Mouse (Mus musculus): Measurements from ENCODE around the gene Map1lc3b. TPM values are rescaled to one million over a fixed set of nuclear protein-coding genes. Genes with fewer than 3 reads are reported as not detected.
A peak's percentile ranks its signal among the peaks of the same experiment; 100 is the strongest.

The Map1lc3b gene
- polyA plus RNA-seq, 1 experiment from 2014 or later: 262 TPM

DNA sequence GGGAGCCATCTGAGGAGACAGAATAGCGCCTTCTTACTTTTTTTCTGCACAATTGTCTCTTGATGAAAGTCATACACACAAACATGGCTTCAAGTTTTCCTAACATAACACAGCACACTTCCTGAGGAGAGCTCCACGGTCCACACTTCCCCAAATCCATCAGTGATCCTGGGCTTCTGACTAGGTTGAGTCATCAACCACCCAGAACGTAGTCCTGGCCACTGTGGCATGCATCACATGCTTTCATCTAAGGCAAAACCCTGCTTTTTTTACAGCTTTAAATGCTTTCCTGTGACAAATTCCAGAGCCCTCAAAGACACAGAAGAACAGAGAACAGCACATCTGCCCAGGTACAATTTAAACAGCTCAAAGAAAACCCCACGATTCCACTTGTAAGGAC lies 38.5 kb downstream of the Map1lc3b start:
- Histone ChIP-seq H3K9me3 (ENCODE audit: control insufficient read depth, low read length) (no peaks in the 10 kb centered on the region), H3K4me1 (replicated peaks; ENCODE audit: control insufficient read depth, insufficient read depth) (peaks cover 3% of the 10 kb centered on the region), H3K4me2 (replicated peaks; ENCODE audit: low read depth) (no peak overlapping the region), H3K27ac (replicated peaks) (no peak overlapping the region), H3K9ac (ENCODE audit: low read length) (no peak overlapping the region), H3K4me3 (ENCODE audit: low read depth, low read length) (no peak overlapping the region), H3K27me3 (ENCODE audit: control insufficient read depth, insufficient read depth, low read length) (no peaks in the 10 kb centered on the region), H3K36me3 (ENCODE audit: control insufficient read depth, insufficient read depth, low read length) (peaks cover 11% of the 10 kb centered on the region; the same call in 1 of the 2 replicates)
- DNase-seq (ENCODE audit: low spot score) (no peak), ATAC-seq (ENCODE audit: low FRiP score, low TSS enrichment) (no peak)
- TF ChIP-seq EP300 (optimal IDR thresholded peaks at IDR 0.05) (no peak), CTCF (IDR thresholded peaks at IDR 0.05; ENCODE audit: low read depth) (no peak)
- WGBS: 80% methylated on average over 4 of the region's 4 CpGs

DNA sequence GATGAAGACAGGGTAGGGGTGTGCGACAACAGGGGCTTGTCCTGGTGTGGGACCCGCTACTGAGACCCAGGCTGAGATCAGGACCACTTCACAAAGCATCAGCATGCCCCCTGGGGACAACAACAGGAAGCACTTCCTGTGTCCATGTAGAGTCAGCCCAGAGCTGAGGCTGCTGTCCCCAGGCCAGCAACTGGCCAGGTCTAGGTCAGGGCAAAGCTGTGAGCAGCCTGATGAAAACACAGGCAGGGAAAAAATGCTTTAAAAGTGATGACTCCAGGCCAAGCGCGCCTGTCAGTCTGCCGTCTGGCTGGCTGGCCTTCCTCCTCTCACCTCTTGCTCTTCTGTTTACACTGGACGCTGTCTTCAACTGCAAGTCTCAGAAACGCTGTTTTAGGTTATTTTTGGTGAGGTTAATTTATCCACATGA lies 41.5 kb downstream of the Map1lc3b start:
- H3K4me3 ChIP-seq (ENCODE audit: low read depth, low read length): no peak overlapping the region
- H3K4me2 ChIP-seq (replicated peaks; ENCODE audit: low read depth): no peak overlapping the region
- no peak overlapping the region; the same call in 1 of the 2 replicates for H3K9ac ChIP-seq (ENCODE audit: low read length)
- no peaks in the 10 kb centered on the region for H3K27me3 ChIP-seq (ENCODE audit: control insufficient read depth, insufficient read depth, low read length)
- H3K4me1 ChIP-seq (replicated peaks; ENCODE audit: control insufficient read depth, insufficient read depth): peaks cover 7% of the 10 kb centered on the region
- peak; percentile 32; the same call in 1 of the 2 replicates for ATAC-seq (ENCODE audit: low FRiP score, low TSS enrichment)
- TF ChIP-seq EP300 (optimal IDR thresholded peaks at IDR 0.05) (no peak), CTCF (IDR thresholded peaks at IDR 0.05; ENCODE audit: low read depth) (peak; percentile 25)
- WGBS: 36% methylated on average over 7 of the region's 7 CpGs
- DNase-seq (ENCODE audit: low spot score): no peak
- H3K9me3 ChIP-seq (ENCODE audit: control insufficient read depth, low read length): no peaks in the 10 kb centered on the region
- no peak overlapping the region for H3K27ac ChIP-seq (replicated peaks)
- peaks cover 11% of the 10 kb centered on the region; the same call in 1 of the 2 replicates for H3K36me3 ChIP-seq (ENCODE audit: control insufficient read depth, insufficient read depth, low read length)

DNA sequence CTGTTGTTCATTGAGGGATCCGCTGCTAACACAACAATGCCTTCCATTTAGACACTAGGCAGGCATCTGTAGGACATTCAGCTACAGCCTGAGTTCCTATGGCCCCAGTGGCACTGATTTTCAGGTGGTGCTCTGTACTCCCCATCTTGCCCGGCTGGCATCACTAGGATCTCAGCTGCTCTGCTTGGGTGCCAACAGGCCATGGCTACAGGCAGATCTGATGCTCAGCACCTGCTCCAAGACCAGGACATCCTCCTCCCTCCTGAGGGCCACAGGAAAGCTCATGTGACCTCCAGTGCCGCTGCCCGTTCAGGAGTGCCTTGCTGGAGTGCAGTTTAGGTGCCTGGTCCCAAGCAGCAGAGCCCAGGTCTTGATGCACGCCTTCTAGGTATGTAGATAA lies 42.2 kb downstream of the Map1lc3b start:
- no peaks in the 10 kb centered on the region for H3K27me3 ChIP-seq (ENCODE audit: control insufficient read depth, insufficient read depth, low read length)
- ATAC-seq (ENCODE audit: low FRiP score, low TSS enrichment) (no peak), DNase-seq (ENCODE audit: low spot score) (no peak)
- WGBS: 76% methylated on average over 5 of the region's 5 CpGs
- no peaks in the 10 kb centered on the region for H3K9me3 ChIP-seq (ENCODE audit: control insufficient read depth, low read length)
- H3K27ac ChIP-seq (replicated peaks): no peak overlapping the region
- 0 out of 2 replicates have a peak, but pooled peaks cover 7% of the 10 kb centered on the region for H3K36me3 ChIP-seq (ENCODE audit: control insufficient read depth, insufficient read depth, low read length)
- no peak overlapping the region for H3K4me2 ChIP-seq (replicated peaks; ENCODE audit: low read depth)
- no peak overlapping the region for H3K4me3 ChIP-seq (ENCODE audit: low read depth, low read length)
- peaks cover 7% of the 10 kb centered on the region for H3K4me1 ChIP-seq (replicated peaks; ENCODE audit: control insufficient read depth, insufficient read depth)
- no peak overlapping the region for H3K9ac ChIP-seq (ENCODE audit: low read length)
- no peak for TF ChIP-seq EP300 (optimal IDR thresholded peaks at IDR 0.05)
- no peak for TF ChIP-seq CTCF (IDR thresholded peaks at IDR 0.05; ENCODE audit: low read depth)

GRCm38 (mm10) chr8:121635534-121635933 lies 45.4 kb downstream of the Map1lc3b start:
- no peak for DNase-seq (ENCODE audit: low spot score)
- 0 out of 2 replicates have a peak, but pooled peaks have one; percentile 24 for ATAC-seq (ENCODE audit: low FRiP score, low TSS enrichment)
- Histone ChIP-seq H3K9ac (ENCODE audit: low read length) (no peak overlapping the region), H3K27ac (replicated peaks) (no peak overlapping the region), H3K4me2 (replicated peaks; ENCODE audit: low read depth) (no peak overlapping the region), H3K4me1 (replicated peaks; ENCODE audit: control insufficient read depth, insufficient read depth) (peaks cover 7% of the 10 kb centered on the region), H3K27me3 (ENCODE audit: control insufficient read depth, insufficient read depth, low read length) (no peaks in the 10 kb centered on the region), H3K9me3 (ENCODE audit: control insufficient read depth, low read length) (no peaks in the 10 kb centered on the region), H3K36me3 (ENCODE audit: control insufficient read depth, insufficient read depth, low read length) (no peaks in the 10 kb centered on the region), H3K4me3 (ENCODE audit: low read depth, low read length) (no peak overlapping the region)
- TF ChIP-seq EP300 (optimal IDR thresholded peaks at IDR 0.05) (no peak), CTCF (IDR thresholded peaks at IDR 0.05; ENCODE audit: low read depth) (peak; percentile 23; the same call in 1 of the 2 replicates)
- 43% methylated on average over 6 of the region's 6 CpGs for WGBS

- no peak overlapping the region for H3K9ac ChIP-seq (ENCODE audit: low read length)
- H3K27ac ChIP-seq (replicated peaks): no peak overlapping the region
- no peak overlapping the region for H3K4me3 ChIP-seq (ENCODE audit: low read depth, low read length)
- TF ChIP-seq CTCF (IDR thresholded peaks at IDR 0.05; ENCODE audit: low read depth) (no peak), EP300 (optimal IDR thresholded peaks at IDR 0.05) (no peak)
- no peaks in the 10 kb centered on the region for H3K27me3 ChIP-seq (ENCODE audit: control insufficient read depth, insufficient read depth, low read length)
- no peaks in the 10 kb centered on the region for H3K9me3 ChIP-seq (ENCODE audit: control insufficient read depth, low read length)
- H3K4me2 ChIP-seq (replicated peaks; ENCODE audit: low read depth): no peak overlapping the region
- H3K4me1 ChIP-seq (replicated peaks; ENCODE audit: control insufficient read depth, insufficient read depth): peaks cover 7% of the 10 kb centered on the region
- 74% methylated on average over 8 of the region's 8 CpGs for WGBS
- DNase-seq (ENCODE audit: low spot score): no peak
- H3K36me3 ChIP-seq (ENCODE audit: control insufficient read depth, insufficient read depth, low read length): no peaks in the 10 kb centered on the region
- ATAC-seq (ENCODE audit: low FRiP score, low TSS enrichment): no peak
Observed at GRCm38 (mm10) chr8:121636180-121636579, 46.0 kb downstream of the Map1lc3b start.

GRCm38 (mm10) chr8:121642804-121643203 lies 52.6 kb downstream of the Map1lc3b start:
- H3K4me2 ChIP-seq (replicated peaks; ENCODE audit: low read depth): no peak overlapping the region
- no peaks in the 10 kb centered on the region for H3K36me3 ChIP-seq (ENCODE audit: control insufficient read depth, insufficient read depth, low read length)
- no peak for ATAC-seq (ENCODE audit: low FRiP score, low TSS enrichment)
- H3K9me3 ChIP-seq (ENCODE audit: control insufficient read depth, low read length): no peaks in the 10 kb centered on the region
- TF ChIP-seq EP300 (optimal IDR thresholded peaks at IDR 0.05) (no peak), CTCF (IDR thresholded peaks at IDR 0.05; ENCODE audit: low read depth) (no peak)
- H3K27ac ChIP-seq (replicated peaks): no peak overlapping the region
- no peak for DNase-seq (ENCODE audit: low spot score)
- H3K9ac ChIP-seq (ENCODE audit: low read length): no peak overlapping the region
- 68% methylated on average over 3 of the region's 3 CpGs for WGBS
- no peaks in the 10 kb centered on the region for H3K4me1 ChIP-seq (replicated peaks; ENCODE audit: control insufficient read depth, insufficient read depth)
- no peak overlapping the region for H3K4me3 ChIP-seq (ENCODE audit: low read depth, low read length)
- H3K27me3 ChIP-seq (ENCODE audit: control insufficient read depth, insufficient read depth, low read length): no peaks in the 10 kb centered on the region
